Mouse (Mus musculus) heart, adult 2 months (tissue): ENCODE results near the gene Naaladl2. TPM values are rescaled to one million over a fixed set of nuclear protein-coding genes. Genes with fewer than 3 reads are reported as not detected.

Experiments used
- DNase-seq, 2 experiments: peaks; one replicate each; pipeline ENCODE4 v3.0.0; 2021
- H3K27ac ChIP-seq: fragments of 200-600 bp; 2 replicates; pipeline ENCODE4 v1.8.1; 2022
- H3K27me3 ChIP-seq: fragments of 200-500 bp; 2 replicates; pipeline ENCODE4 v1.6.1; 2012; ENCODE audit warnings: mild to moderate bottlenecking, low read length, inconsistent platforms, mixed read lengths; ENCODE audit not compliant: control insufficient read depth, insufficient read depth
- H3K36me3 ChIP-seq: fragments of 200-500 bp; 2 replicates; pipeline ENCODE4 v1.6.1; 2012; ENCODE audit warnings: low read length, inconsistent platforms; ENCODE audit not compliant: control insufficient read depth, insufficient read depth
- H3K4me1 ChIP-seq: fragments of 200-500 bp; 2 replicates; pipeline ENCODE4 v1.6.1; 2011; ENCODE audit warnings: low read length; ENCODE audit not compliant: control insufficient read depth, insufficient read depth
- H3K4me3 ChIP-seq: fragments of 200-600 bp; 2 replicates; pipeline ENCODE4 v1.8.1; 2022
- H3K79me2 ChIP-seq: fragments of 200-500 bp; replicated peaks from 2 replicates; pipeline ENCODE4 v1.6.1; 2012; ENCODE audit warnings: mild to moderate bottlenecking, inconsistent platforms, low read length, moderate library complexity, mixed read lengths; ENCODE audit not compliant: control insufficient read depth, insufficient read depth
- H3K9ac ChIP-seq: fragments of 200-500 bp; 2 replicates; pipeline ENCODE4 v1.6.1; 2012; ENCODE audit warnings: low read depth, mild to moderate bottlenecking, control low read depth, inconsistent platforms, low read length, mixed read lengths
- CTCF ChIP-seq: fragments of 200-600 bp; IDR thresholded peaks from 2 replicates; pipeline ENCODE4 v1.8.1; 2022; ENCODE audit warnings: antibody characterized with exemption, mild to moderate bottlenecking, moderate library complexity
- EP300 ChIP-seq: fragments of 200-500 bp; IDR thresholded peaks from 2 replicates; pipeline ENCODE4 v1.6.1; 2011; ENCODE audit warnings: low read depth, low read length, control low read depth; ENCODE audit not compliant: insufficient read depth
- POLR2A ChIP-seq: fragments of 200-500 bp; IDR thresholded peaks from 2 replicates; pipeline ENCODE4 v1.6.1; 2011; ENCODE audit warnings: mild to moderate bottlenecking, low read depth, low read length, control low read depth; ENCODE audit not compliant: insufficient read depth
- WGBS: fragments of 180-500 bp; shearing (Covaris S2); methylation state at CpG from one replicate; pipeline ENCODE4 v1.1.7; 2018; 5-methylcytosine and 5-hydroxymethylcytosine counted together
- intact Hi-C: fragments of 180-260 bp; cut with DNase I; formaldehyde crosslinking; loops from one replicate; pipeline ENCODE4 v1.15.1; 2025
- polyA plus RNA-seq: library from polyadenylated mRNA; depleted of rRNA; stranded (reverse); fragments of >200 nt; gene quantifications from 2 replicates; pipeline ENCODE4 v1.2.3, GENCODE M21; 2012
- total RNA-seq, 2 experiments: library from RNA; stranded (reverse); gene quantifications; 2 replicates each; pipeline ENCODE4 v1.2.3; 2021

The Naaladl2 gene
- total and polyA plus RNA-seq, 3 experiments = 0.10 to 0.45 (median 0.23) TPM

DNA sequence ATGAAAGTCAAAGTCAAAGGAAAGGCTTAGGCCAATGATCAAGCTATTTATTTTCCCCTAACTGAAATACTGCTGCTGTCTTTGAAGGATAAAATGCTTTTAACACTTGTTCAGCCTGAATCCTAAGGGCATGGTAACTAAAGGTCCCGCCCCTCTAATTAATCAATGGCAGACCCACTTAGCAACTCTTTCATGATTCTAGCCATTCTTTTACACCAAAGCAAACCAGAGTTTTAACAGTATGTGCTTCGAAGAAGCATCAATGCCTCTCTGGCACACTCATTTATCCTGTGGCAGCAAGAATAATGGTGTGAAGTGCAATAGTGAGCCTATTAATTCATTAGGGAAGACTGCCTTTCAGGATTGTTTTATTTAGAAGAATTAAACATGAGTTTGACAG lies 151.5 kb downstream of the Naaladl2 start:
- no peak for TF ChIP-seq POLR2A
- TF ChIP-seq EP300 = no peak
- intact Hi-C loops = no loop called here
- H3K27me3 ChIP-seq = no peaks in the 10 kb centered on the region
- WGBS = 68% methylated on average over 2 of the region's 2 CpGs
- H3K9ac ChIP-seq = no peak overlapping the region
- DNase-seq = no peak
- H3K36me3 ChIP-seq = no peaks in the 10 kb centered on the region
- no peaks in the 10 kb centered on the region for H3K79me2 ChIP-seq
- H3K27ac ChIP-seq = no peak overlapping the region
- H3K4me3 ChIP-seq = no peak overlapping the region
- H3K4me1 ChIP-seq = no peaks in the 10 kb centered on the region

DNA sequence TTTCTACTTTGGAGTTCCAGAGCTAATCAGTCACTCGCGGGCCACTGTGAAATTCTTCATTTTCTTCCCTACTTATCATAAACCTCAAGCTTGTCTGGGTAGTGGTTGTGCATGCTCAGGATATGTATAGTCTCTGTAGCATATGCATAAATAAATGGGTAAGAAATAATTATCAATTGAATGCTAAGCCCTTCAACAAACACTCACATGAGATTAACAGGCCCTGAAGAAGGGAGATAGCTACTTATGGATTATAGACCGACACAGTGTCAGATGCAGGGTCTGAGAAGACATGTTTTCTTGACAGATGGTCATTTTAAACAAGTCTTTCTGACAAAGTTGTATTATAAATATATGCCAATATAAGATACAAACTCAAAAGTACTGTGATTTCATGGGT lies 152.0 kb downstream of the Naaladl2 start:
- Histone ChIP-seq H3K27me3 (no peaks in the 10 kb centered on the region), H3K79me2 (no peaks in the 10 kb centered on the region), H3K9ac (no peak overlapping the region), H3K36me3 (no peaks in the 10 kb centered on the region), H3K4me3 (no peak overlapping the region), H3K27ac (no peak overlapping the region), H3K4me1 (no peaks in the 10 kb centered on the region)
- intact Hi-C loops = no loop called here
- WGBS = 87% methylated on average over 3 of the region's 3 CpGs
- DNase-seq = no peak
- TF ChIP-seq POLR2A (no peak), EP300 (no peak), CTCF (no peak)

DNA sequence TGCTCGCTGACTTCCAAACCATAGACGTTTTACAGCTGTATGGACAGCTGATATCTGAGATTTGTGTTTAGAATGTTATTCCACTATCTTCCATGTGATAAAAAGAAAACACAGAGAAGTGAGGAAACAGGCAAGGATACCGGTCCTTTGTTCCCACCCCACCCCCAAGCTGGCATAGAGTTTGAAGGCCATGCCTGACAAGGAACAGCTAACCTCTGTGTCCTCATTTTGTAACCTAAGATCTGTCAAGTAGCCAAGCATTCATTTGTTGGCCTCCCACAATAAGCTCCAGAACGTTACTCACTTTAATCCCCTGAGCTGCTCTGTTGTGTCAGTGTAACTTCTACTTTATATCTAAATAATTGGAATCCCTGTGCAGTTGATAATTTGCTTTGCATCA lies 161.9 kb downstream of the Naaladl2 start:
- no peak overlapping the region for H3K9ac ChIP-seq
- H3K27me3 ChIP-seq = no peaks in the 10 kb centered on the region
- intact Hi-C loops = no loop called here
- TF ChIP-seq CTCF (no peak), POLR2A (no peak), EP300 (no peak)
- H3K4me3 ChIP-seq = no peak overlapping the region
- H3K36me3 ChIP-seq = no peaks in the 10 kb centered on the region
- H3K79me2 ChIP-seq = no peaks in the 10 kb centered on the region
- no peaks in the 10 kb centered on the region for H3K4me1 ChIP-seq
- no peak for DNase-seq
- H3K27ac ChIP-seq = no peak overlapping the region
- WGBS = 24% methylated on average over 4 of the region's 4 CpGs

DNA sequence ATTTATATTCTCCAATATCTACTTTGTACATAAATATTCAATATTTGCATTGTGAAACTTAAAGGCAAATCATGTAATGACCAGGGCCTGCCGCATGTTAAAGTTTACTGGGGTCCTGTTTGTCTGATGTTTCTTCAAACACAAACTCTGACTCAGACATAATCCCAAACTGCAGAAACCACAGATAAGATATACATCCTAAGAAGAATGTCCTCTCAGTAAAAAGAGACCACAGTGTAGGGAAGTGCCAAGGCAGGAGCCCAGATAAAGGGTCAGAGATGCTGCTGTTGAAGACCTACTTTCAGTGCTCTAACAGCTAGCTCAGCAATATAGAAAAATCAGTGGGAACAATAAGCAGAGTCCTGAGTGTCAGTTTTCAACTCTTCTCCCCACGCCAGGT lies 201.9 kb downstream of the Naaladl2 start:
- intact Hi-C loops = no loop called here
- no peak for DNase-seq
- Histone ChIP-seq H3K27ac (no peak overlapping the region), H3K36me3 (no peaks in the 10 kb centered on the region), H3K4me1 (no peaks in the 10 kb centered on the region), H3K27me3 (no peaks in the 10 kb centered on the region), H3K4me3 (no peak overlapping the region), H3K79me2 (no peaks in the 10 kb centered on the region), H3K9ac (no peak overlapping the region)
- 82% methylated on average over 2 of the region's 2 CpGs for WGBS
- TF ChIP-seq POLR2A (no peak), CTCF (no peak), EP300 (no peak)

DNA sequence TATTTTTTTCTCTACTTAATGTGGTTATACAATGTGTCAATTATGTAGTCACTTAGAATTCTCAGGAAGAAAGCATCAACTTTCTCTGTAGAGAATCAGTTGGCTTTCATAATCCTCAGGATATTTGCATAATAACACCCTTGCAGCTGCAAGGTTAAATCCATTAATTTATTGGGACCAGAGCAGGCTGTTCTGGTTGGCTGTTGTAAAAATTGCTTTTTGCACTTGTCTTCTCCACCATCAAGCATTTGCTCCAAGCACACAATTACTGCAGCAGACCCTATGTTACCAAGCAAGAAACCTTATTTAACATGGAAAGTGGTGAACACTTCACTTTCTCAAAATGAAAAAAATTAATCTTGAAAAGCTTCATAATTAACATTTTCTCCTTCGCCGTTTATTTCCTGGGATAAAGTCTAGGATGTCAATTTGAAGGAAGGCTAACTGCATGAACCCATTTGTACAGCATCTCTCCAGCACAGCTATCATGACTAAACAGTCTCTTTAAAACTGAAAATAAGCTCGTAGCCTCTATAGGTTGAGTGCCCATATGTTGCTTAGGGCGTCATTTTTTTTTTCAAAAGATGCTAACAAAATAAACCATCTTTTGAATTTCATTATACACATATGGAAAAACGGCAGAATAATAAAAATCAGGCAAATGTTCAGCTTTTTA lies 205.4 kb downstream of the Naaladl2 start:
- no peak for TF ChIP-seq EP300
- TF ChIP-seq POLR2A = no peak
- TF ChIP-seq CTCF = no peak
- intact Hi-C loops = no loop called here

DNA sequence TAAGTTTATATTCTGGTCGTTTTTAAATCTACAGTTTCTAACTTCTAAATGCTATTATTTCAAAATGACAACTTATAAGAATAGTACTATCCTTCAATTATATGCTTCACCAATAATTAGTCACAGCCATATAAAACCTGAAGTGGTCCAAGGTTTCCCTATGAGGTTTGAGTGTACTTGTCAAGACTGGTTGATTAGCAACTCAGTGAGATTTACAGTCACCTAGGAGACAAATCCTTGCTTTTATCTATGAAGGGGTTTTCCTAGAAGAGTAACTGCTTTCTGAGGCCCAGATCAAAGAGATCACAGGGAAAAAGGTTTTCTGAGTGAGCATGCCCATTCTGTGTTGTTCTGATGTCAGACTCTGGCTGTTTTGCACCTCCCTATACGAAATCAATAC lies 222.2 kb downstream of the Naaladl2 start:
- Histone ChIP-seq H3K27ac (no peak overlapping the region), H3K9ac (no peak overlapping the region), H3K36me3 (no peaks in the 10 kb centered on the region), H3K4me1 (no peaks in the 10 kb centered on the region), H3K4me3 (no peak overlapping the region), H3K79me2 (no peaks in the 10 kb centered on the region), H3K27me3 (no peaks in the 10 kb centered on the region)
- DNase-seq = no peak
- WGBS = 42% methylated on average over 2 of the region's 2 CpGs
- TF ChIP-seq POLR2A (no peak), CTCF (no peak), EP300 (no peak)
- intact Hi-C loops = no loop called here

More for the DNA sequence above, 205.4 kb downstream of the Naaladl2 start:
- Histone ChIP-seq H3K79me2 (no peaks in the 10 kb centered on the region), H3K9ac (no peak overlapping the region), H3K36me3 (no peaks in the 10 kb centered on the region), H3K27me3 (no peaks in the 10 kb centered on the region), H3K4me1 (no peaks in the 10 kb centered on the region), H3K4me3 (no peak overlapping the region), H3K27ac (no peak overlapping the region)
- no peak for DNase-seq
- 73% methylated on average over 5 of the region's 5 CpGs for WGBS
